Mouse (Mus musculus): Measurements from ENCODE around the gene Trib2.

DNA sequence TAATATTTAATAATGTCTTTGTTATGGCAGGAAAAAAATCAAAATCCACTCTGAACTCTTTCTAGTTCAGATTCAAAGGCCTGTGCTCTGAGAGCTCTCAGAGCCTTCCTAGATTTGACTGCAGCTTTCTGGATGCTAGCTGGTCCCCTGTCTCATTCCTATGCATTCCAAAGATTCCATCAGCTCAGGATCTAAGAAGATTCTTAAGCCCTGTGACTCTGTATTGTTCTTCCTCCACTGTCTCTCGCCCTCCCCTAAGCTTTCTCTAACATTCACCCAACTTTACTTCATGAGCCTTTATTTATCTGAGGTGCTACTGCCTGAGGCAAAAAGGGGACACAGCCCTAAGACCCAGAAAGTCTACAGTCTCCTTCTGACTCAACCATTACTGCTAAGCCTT is 51.5 kb downstream of the Trib2 start:
- no peak for TF ChIP-seq CTCF (IDR thresholded peaks at IDR 0.05; ENCODE audit: extremely low read depth, insufficient read depth, insufficient read length, insufficient replicate concordance)
- no peak for TF ChIP-seq POLR2A (IDR thresholded peaks at IDR 0.05; ENCODE audit: low read depth, low read length)

Measured in spleen, adult 2 months (tissue).